Mouse (Mus musculus) CD4-positive helper T cell, adult 2 months (primary cell): Measurements from ENCODE around the gene Hspa1a.
"Not testable (repeated sequence)": the region's sequence is repeated elsewhere in the genome, so short reads cannot be mapped to it uniquely, and the experiment has no call there.

Source experiments
- DNase-seq: peaks from one replicate; pipeline ENCODE4 v3.0.0-alpha.2; 2012; ENCODE audit warnings: low read depth, missing footprints, low spot score

Hspa1a gene

GRCm38 (mm10) chr17:34969822-34970221 lies 2.1 kb downstream of the Hspa1a start, which contains the start of gene Gm20481:
Gene Gm20481, plus strand, starts transcription at chr17:34969912.
- not testable (repeated sequence) for DNase-seq

- DNase-seq: no peak
Observed at GRCm38 (mm10) chr17:34965627-34966026, 6.3 kb downstream of the Hspa1a start.

GRCm38 (mm10) chr17:34964640-34965049 lies 7.3 kb downstream of the Hspa1a start:
- no peak for DNase-seq

GRCm38 (mm10) chr17:34962841-34963240 lies 9.1 kb downstream of the Hspa1a start:
- no peak for DNase-seq

GRCm38 (mm10) chr17:34962125-34962524 lies 9.8 kb downstream of the Hspa1a start:
- no peak for DNase-seq

GRCm38 (mm10) chr17:34960702-34961493 lies 11.1 kb downstream of the Hspa1a start:
- no peak for DNase-seq

- peak; percentile 62 for DNase-seq
Observed at GRCm38 (mm10) chr17:34959881-34960515, 12.0 kb downstream of the Hspa1a start.

GRCm38 (mm10) chr17:34959130-34959778 lies 12.7 kb downstream of the Hspa1a start, which contains the start of gene Hspa1b:
Gene Hspa1b, minus strand, starts transcription at chr17:34959238.
- peak; percentile 86 for DNase-seq

GRCm38 (mm10) chr17:34958734-34959129 lies 13.2 kb downstream of the Hspa1a start:
- not testable (repeated sequence) for DNase-seq

GRCm38 (mm10) chr17:34957966-34958365 lies 14.0 kb downstream of the Hspa1a start:
- not testable (repeated sequence) for DNase-seq

- not testable (repeated sequence) for DNase-seq
Observed at GRCm38 (mm10) chr17:34957291-34957690, 14.7 kb downstream of the Hspa1a start.

GRCm38 (mm10) chr17:34956340-34956739 lies 15.6 kb downstream of the Hspa1a start:
- peak; percentile 62 for DNase-seq

- no peak for DNase-seq
Observed at GRCm38 (mm10) chr17:34955884-34956283, 16.1 kb downstream of the Hspa1a start.

- DNase-seq: no peak
Observed at GRCm38 (mm10) chr17:34954831-34955230, 17.1 kb downstream of the Hspa1a start.

GRCm38 (mm10) chr17:34953904-34954303 lies 18.1 kb downstream of the Hspa1a start:
- no peak for DNase-seq

GRCm38 (mm10) chr17:34953258-34953657 lies 18.7 kb downstream of the Hspa1a start:
- DNase-seq: no peak

- DNase-seq: peak; percentile 80
Observed at GRCm38 (mm10) chr17:34952378-34953040, 19.4 kb downstream of the Hspa1a start.

- no peak for DNase-seq
Observed at GRCm38 (mm10) chr17:34951636-34952377, 20.1 kb downstream of the Hspa1a start.

GRCm38 (mm10) chr17:34950514-34951455 lies 21.2 kb downstream of the Hspa1a start:
- no peak for DNase-seq

GRCm38 (mm10) chr17:34949553-34949969 lies 22.4 kb downstream of the Hspa1a start:
- DNase-seq: no peak
